Mouse (Mus musculus) kidney, adult 11 months (tissue): ENCODE data around the gene Gm20219.

ENCODE experiments used
- DNase-seq: peaks from one replicate; pipeline ENCODE4 v3.0.0; 2022

Gm20219 gene

GRCm38 (mm10) chr17:56551841-56552581 is 2.2 kb downstream of the Gm20219 start:
- DNase-seq = no peak

- DNase-seq = no peak
Measured at GRCm38 (mm10) chr17:56550784-56551475, 3.3 kb downstream of the Gm20219 start.

GRCm38 (mm10) chr17:56548605-56549105 is 5.5 kb downstream of the Gm20219 start:
- no peak for DNase-seq

- DNase-seq = no peak
Measured at GRCm38 (mm10) chr17:56547846-56548604, 6.2 kb downstream of the Gm20219 start.

GRCm38 (mm10) chr17:56547116-56547845 is 6.9 kb downstream of the Gm20219 start:
- DNase-seq = no peak

- DNase-seq = no peak
Measured at GRCm38 (mm10) chr17:56546576-56546975, 7.6 kb downstream of the Gm20219 start.

- no peak for DNase-seq
Measured at GRCm38 (mm10) chr17:56545945-56546344, 8.2 kb downstream of the Gm20219 start.

- no peak for DNase-seq
Measured at GRCm38 (mm10) chr17:56544699-56545387, 9.3 kb downstream of the Gm20219 start.

- no peak for DNase-seq
Measured at GRCm38 (mm10) chr17:56543684-56544224, 10.4 kb downstream of the Gm20219 start.

GRCm38 (mm10) chr17:56542736-56543135 is 11.5 kb downstream of the Gm20219 start:
- no peak for DNase-seq

- no peak for DNase-seq
Measured at GRCm38 (mm10) chr17:56540562-56540975, 13.6 kb downstream of the Gm20219 start.

- no peak for DNase-seq
Measured at GRCm38 (mm10) chr17:56537912-56538311, 16.3 kb downstream of the Gm20219 start.

- DNase-seq = no peak
Measured at GRCm38 (mm10) chr17:56536874-56537273, 17.3 kb downstream of the Gm20219 start.

- no peak for DNase-seq
Measured at GRCm38 (mm10) chr17:56536192-56536591, 18.0 kb downstream of the Gm20219 start.

GRCm38 (mm10) chr17:56524943-56525342 is 29.2 kb downstream of the Gm20219 start:
- no peak for DNase-seq

- DNase-seq = no peak
Measured at GRCm38 (mm10) chr17:56522744-56523143, 31.4 kb downstream of the Gm20219 start.

GRCm38 (mm10) chr17:56515690-56516410 is 38.3 kb downstream of the Gm20219 start:
- DNase-seq = no peak

GRCm38 (mm10) chr17:56514916-56515315 is 39.3 kb downstream of the Gm20219 start:
- no peak for DNase-seq

GRCm38 (mm10) chr17:56514330-56514729 is 39.9 kb downstream of the Gm20219 start:
- DNase-seq = no peak

- no peak for DNase-seq
Measured at GRCm38 (mm10) chr17:56512310-56512709, 41.9 kb downstream of the Gm20219 start, which contains the start of gene Znrf4. TSS of gene Znrf4 (minus strand) at chr17:56512431.

GRCm38 (mm10) chr17:56511707-56512090 is 42.5 kb downstream of the Gm20219 start:
- DNase-seq = no peak
